ENCODE assay signal across 17 mouse cellular contexts in genomic region chr10:16622821-16623220, GRCm38 (mm10).
"Had no signal": no experiment of that assay in that cellular context is flagged by ENCODE, and none has a peak within 500 bp of the region (broad histone marks: within the 10 kb centered on the region; RNA-seq: fewer than 3 reads in every experiment).

No protein-coding gene starts in this region.

- H3K27me3 ChIP-seq: midbrain, embryonic 12.5 days; neural tube, embryonic 13.5 days; neural tube, embryonic 15.5 days; stomach, embryonic 15.5 days had no signal

- H3K4me1 ChIP-seq: midbrain, embryonic 10.5 days; midbrain, embryonic 12.5 days; neural tube, embryonic 13.5 days; neural tube, embryonic 15.5 days; stomach, embryonic 15.5 days had no signal

- H3K9me3 ChIP-seq: midbrain, embryonic 12.5 days; neural tube, embryonic 13.5 days; neural tube, embryonic 15.5 days; stomach, embryonic 15.5 days had no signal

- ATAC-seq: midbrain, embryonic 16.5 days had no signal

- H3K4me3 ChIP-seq: midbrain, embryonic 10.5 days; midbrain, embryonic 12.5 days; myocyte; neural tube, embryonic 13.5 days; neural tube, embryonic 15.5 days; stomach, embryonic 15.5 days had no signal

- DNase-seq: lung, adult 18-20 months; lung, embryonic 14.5 days; lung, postnatal 10 days; lung, postnatal 4 days; midbrain, embryonic 14.5 days; right cerebral cortex, postnatal 14 days; thymus, adult 2 months; thymus, postnatal 25 days; thymus, postnatal 4 days had no signal

- H3K9ac ChIP-seq: lung, embryonic 14.5 days; midbrain, embryonic 12.5 days; neural tube, embryonic 13.5 days; neural tube, embryonic 15.5 days; stomach, embryonic 15.5 days had no signal

- H3K4me2 ChIP-seq: lung, embryonic 14.5 days; midbrain, embryonic 12.5 days; neural tube, embryonic 13.5 days; neural tube, embryonic 15.5 days; stomach, embryonic 15.5 days had no signal

- H3K36me3 ChIP-seq: midbrain, embryonic 10.5 days; midbrain, embryonic 12.5 days; neural tube, embryonic 13.5 days; neural tube, embryonic 15.5 days; stomach, embryonic 15.5 days had no signal

- H3K27ac ChIP-seq: midbrain, embryonic 10.5 days; midbrain, embryonic 12.5 days; neural tube, embryonic 13.5 days; neural tube, embryonic 15.5 days; stomach, embryonic 15.5 days; stomach, postnatal 0 days had no signal
